Mouse (Mus musculus): ENCODE data around the gene Scaf1.

DNA sequence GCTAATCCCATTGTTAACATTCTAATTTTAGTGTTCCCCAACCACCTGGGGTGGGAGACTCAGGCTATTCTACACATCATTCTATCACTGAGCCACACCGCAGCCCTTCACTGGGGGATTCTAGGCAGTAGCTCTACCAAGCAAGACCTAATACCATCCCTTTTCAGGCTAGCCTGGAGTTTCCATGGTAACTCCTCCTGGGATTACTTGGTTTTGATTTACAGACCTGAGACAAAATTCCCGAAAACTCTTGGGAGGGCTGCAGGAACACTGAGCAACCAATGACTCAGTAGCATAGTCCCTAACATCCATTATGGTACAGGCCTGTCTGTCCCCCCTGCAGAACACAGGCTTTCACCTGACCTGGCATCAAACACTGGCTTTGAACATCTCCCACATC is 10.1 kb upstream of the Scaf1 start:
- TF ChIP-seq CTCF (IDR thresholded peaks at IDR 0.05; ENCODE audit: insufficient read depth, low read depth, low read length) (no peak), POLR2A (IDR thresholded peaks at IDR 0.05; ENCODE audit: insufficient read depth, low read depth, low read length) (no peak)
